Mouse (Mus musculus): ENCODE measurements around the gene Capn1. TPM values are rescaled to one million over a fixed set of nuclear protein-coding genes. Genes with fewer than 3 reads are reported as not detected.
A peak's percentile ranks its signal among the peaks of the same experiment; 100 is the strongest.

Capn1 gene
- total RNA-seq, 2 experiments from 2014 or later, result 18.6 to 36.8 TPM

GRCm38 (mm10) chr19:5991467-5991866 is 24.2 kb downstream of the Capn1 start:
- ATAC-seq (replicated peaks; ENCODE audit: poor library complexity), result no peak

- no peak for ATAC-seq (replicated peaks; ENCODE audit: poor library complexity)
Observed at GRCm38 (mm10) chr19:5990921-5991320, 24.8 kb downstream of the Capn1 start.

DNA sequence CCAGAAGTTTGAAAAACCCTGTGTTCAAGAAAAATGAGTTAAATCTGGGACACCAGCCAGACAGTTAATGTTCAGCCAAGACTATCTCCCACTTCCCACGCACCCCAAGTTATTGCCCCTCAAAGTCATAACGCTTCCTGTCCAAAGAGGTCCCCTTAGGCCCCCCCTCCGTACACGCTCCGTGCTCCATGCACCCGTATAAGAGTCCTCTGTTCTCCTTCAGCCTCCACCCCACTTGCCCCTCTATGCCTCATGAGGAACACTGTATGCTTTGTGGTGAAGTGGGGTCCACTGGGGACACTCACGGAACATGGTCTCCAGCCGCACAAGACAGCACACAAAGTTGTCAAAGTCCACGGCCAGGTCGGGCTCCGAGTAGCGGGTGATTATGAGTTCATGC is 25.7 kb downstream of the Capn1 start:
- no peak for ATAC-seq (replicated peaks; ENCODE audit: poor library complexity)

- no peak for ATAC-seq (replicated peaks; ENCODE audit: poor library complexity)
Observed at GRCm38 (mm10) chr19:5989585-5989984, 26.1 kb downstream of the Capn1 start.

DNA sequence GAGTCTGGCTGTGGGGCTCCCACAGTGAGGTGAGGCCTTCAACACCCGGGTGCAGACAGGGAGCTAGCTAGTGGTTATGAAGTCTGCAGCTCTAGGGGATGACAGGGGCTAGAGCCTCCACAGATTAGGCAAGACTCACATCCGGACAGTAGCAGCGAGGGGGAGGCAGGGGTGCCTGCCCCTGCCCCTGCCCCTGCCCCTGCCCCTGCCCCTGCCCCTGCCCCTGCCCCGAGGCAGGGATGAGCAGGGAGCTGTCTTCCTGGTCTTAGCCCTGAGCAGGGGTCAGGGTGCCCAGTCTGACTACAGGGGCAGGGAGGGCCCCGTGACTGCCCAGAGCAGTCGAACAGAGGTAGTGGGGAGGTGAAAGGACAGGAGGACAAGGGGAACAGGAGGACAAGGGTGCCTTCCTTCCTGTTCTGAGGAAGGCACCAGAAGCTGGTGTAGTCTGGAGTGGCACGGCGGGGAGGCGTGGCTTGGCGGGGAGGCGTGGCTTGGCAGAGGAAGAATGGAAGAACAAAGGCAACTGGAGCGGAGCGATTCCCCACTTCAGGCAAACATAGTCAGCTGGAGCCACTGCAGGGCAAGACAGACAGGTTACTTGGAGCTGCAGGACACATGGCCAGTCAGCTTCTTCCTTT is 26.8 kb downstream of the Capn1 start:
- peak; percentile 77 for ATAC-seq (replicated peaks; ENCODE audit: poor library complexity)

DNA sequence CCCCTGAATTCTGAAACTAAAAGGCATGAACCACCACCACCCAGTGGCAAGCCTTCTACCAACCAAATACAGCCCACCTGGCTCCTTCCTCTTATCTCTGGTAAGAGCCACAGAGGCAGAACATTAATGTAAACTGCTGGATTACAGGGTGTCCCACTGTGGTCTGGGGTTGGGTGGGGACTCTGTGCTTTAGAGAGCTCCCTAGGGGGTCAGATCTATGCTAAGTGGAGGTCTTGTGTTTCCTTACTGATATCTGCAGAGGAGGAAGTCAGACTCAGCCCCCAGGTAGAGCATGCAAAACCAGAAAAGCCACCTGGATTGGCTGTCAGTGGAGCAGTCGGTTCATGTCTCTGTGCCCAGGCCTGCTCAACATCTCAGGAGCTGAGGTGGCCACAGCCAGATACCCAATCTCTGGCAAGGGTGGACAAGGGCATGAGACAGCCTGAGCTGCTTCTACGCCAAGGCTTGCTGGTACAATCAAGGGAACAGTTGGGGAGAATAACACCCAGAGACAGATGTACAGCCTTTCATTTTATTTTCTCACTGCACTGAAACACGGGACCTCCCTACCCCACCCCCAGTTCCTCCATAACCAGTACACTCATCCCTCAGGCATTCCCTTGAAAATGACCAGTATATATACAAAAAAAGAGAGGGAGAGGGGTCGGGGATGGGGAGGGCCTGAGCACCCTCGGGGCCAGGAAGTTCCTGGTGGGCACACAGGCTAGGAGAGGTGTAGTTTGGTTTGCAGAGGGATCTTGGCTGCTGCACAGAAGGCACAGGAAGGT is 27.5 kb downstream of the Capn1 start:
- ATAC-seq (replicated peaks; ENCODE audit: poor library complexity), result 0 out of 2 replicates have a peak, but pooled peaks have one; percentile 18

DNA sequence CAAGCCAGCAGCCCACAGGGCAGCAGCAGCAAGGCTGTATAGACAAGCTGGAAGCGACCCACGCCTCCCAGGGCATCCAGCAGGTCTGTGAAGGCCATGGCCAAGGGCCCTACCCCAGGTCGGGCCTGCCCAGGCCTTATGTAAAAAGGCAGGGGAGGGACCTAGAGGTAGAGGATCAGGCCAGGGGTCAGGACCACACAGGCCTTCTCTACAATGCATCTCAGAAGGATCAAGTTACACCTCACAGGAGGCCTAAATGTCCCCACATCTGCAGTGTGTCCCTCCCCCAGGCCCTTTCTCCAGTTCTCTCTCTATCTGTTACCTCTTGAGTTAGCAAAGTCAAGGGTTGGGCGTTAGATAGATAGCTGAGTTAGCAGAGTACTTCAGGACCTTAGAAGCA is 29.7 kb downstream of the Capn1 start, which contains the start of gene Slc22a20:
TSS of gene Slc22a20 (minus strand) at position 101 of the 400 bp plus-strand sequence.
- ATAC-seq (replicated peaks; ENCODE audit: poor library complexity), result no peak

DNA sequence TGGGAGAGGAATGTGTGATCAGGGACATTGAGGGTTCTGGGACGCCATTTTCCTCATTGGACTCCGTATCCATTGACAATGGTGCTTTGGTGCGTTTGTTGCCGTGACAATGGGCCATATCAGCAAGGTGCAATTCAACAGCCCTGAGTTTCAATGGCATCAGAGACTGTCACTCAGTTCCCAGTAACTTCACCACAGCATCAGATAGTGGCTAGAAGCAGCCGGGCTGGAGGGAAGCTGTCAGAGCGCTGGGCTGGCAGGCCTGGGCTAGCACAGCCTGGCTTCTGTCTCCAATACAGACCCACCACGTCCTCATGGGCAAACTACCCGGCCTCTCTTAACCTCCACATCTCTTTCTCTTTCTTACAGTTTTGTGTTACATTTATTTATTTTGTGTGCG is 35.2 kb downstream of the Capn1 start:
- ATAC-seq (replicated peaks; ENCODE audit: poor library complexity), result peak; percentile 91

GRCm38 (mm10) chr19:5977717-5978116 is 38.0 kb downstream of the Capn1 start:
- ATAC-seq (replicated peaks; ENCODE audit: poor library complexity), result no peak

DNA sequence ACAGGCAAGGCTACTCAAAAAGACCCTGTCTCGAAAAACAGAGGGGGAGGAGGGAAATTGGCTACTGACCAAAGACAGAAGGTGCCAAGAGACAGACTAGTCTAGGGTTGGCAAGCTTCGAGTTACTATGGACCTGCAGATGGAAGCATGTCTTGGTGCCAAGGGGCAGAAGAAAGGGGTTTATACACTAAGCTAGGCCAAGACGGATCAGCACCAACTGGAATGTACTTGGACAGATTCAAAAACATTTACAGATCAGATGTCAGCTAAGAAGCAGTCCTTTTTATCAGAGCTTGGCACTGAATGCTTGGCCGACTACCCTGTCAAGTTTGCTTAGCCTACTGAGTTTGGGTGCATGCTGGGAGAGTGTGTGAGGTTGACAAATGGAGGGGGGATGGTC is 40.0 kb downstream of the Capn1 start:
- no peak for ATAC-seq (replicated peaks; ENCODE audit: poor library complexity)

GRCm38 (mm10) chr19:5975112-5975511 is 40.6 kb downstream of the Capn1 start:
- ATAC-seq (replicated peaks; ENCODE audit: poor library complexity), result no peak

DNA sequence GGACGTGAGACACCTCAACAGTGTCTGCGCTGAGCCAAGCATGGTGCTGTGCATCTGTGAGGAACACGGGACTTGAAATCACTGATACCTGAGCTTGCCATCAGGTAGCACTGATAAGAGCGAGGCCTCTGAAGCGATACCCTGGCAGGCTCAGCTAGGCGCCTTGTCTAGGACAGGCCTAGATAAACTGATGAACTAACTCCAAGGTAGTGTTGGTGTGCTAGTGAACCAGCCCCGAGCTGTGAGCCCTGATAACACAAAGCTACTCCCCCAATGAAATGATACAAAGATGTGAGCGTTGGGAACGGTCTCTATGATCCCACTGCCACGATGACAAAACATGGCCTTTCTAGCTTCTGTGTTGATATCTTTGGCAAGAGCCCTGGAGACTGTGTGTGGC is 48.0 kb downstream of the Capn1 start:
- ATAC-seq (replicated peaks; ENCODE audit: poor library complexity), result peak; percentile 56

- ATAC-seq (replicated peaks; ENCODE audit: poor library complexity), result no peak
Observed at GRCm38 (mm10) chr19:5966786-5967185, 48.9 kb downstream of the Capn1 start.

- no peak for ATAC-seq (replicated peaks; ENCODE audit: poor library complexity)
Observed at GRCm38 (mm10) chr19:5965910-5966309, 49.8 kb downstream of the Capn1 start.

GRCm38 (mm10) chr19:5965280-5965679 is 50.4 kb downstream of the Capn1 start:
- ATAC-seq (replicated peaks; ENCODE audit: poor library complexity), result peak; percentile 72

GRCm38 (mm10) chr19:5964804-5965203 is 50.9 kb downstream of the Capn1 start:
- no peak for ATAC-seq (replicated peaks; ENCODE audit: poor library complexity)

DNA sequence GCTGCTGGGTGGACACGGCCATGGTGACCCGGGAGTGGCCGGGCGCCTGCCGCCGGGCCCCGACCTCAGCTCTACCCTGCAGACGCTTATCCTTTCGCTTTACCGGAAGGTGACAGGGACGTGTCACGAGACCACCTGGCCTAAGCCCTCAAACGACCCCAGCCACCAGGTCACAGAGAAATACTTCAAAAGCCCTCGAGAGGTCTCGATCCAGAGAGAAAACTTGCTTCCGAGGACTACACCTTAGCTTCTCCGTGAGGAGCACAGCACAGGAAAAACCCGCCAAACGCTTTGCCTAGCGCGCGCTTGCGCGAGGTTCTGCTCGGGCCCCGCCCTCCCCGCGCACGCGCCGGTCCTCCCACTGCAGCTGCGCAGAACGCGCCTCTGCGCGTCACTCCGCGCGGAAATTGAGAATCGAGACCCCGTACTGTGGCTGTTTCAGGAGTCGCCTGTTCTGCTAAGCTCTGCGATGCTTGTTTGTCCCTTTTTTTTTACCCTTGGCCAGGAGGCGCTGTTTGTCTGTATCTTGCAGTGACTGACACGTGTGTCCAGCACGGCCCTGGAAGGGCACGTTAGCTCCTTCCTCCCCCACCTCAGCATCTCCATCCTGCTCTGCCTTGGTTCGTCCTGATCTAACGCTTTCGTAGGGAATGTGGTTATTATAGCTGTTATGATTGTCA is 51.7 kb downstream of the Capn1 start, which contains the start of gene Pola2:
TSS of gene Pola2 (minus strand) at position 320 of the 680 bp plus-strand sequence.
- ATAC-seq (replicated peaks; ENCODE audit: poor library complexity), result peak; percentile 64

DNA sequence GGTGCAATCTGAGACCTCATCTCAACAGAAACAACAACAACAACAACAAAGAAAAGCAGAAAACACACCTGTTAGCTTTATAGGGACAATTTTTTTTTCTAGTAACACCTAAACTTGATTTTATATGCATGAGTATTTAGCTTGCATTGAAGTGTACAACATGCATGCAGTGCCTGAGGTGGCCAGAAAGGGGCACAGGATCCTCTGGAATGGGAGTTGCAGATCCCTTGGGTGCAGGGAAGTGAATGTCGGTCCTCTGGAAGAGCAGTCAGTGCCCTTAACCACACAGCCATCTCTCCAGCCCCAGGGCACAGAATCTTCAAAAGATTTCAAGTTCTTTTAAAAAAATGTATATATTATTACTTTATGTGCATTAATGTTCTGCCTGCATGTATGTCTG is 53.0 kb downstream of the Capn1 start:
- no peak for ATAC-seq (replicated peaks; ENCODE audit: poor library complexity)

DNA sequence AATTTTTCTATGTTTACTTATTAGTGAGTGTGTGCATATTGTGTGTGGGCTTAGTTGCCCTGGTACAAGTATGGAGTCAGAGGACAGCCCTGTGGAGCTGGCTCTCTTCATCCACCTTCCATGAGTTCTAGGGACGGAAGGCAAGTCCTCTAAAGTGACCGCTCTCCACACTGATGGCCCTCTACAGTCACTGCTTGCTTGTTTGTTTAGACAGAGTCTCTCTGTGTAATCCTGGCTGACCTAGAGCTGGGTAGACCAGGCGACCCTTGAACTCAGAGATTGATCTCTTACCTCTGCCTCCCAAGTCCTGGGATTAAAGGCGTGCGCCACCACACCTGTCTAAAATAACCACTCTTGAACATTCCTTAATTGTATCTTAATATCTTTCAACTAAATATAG is 58.3 kb downstream of the Capn1 start:
- no peak for ATAC-seq (replicated peaks; ENCODE audit: poor library complexity)

- ATAC-seq (replicated peaks; ENCODE audit: poor library complexity), result peak; percentile 90
Observed at GRCm38 (mm10) chr19:5956685-5957084, 59.0 kb downstream of the Capn1 start.
